In genomic region chr4:3062027-3062605, GRCm38 (mm10) we compare ENCODE assay signal across 15 mouse cellular contexts.
DNase-seq lines count a peak whose midpoint lies in the region; ATAC-seq lines count a peak whose summit lies in the region.
"Had no signal": no experiment of that assay in that cellular context is flagged by ENCODE, and none has a peak within 500 bp of the region (broad histone marks: within the 10 kb centered on the region; RNA-seq: fewer than 3 reads in every experiment).

No protein-coding gene starts in this region.

- H3K9me3 ChIP-seq in megakaryocyte, embryonic 14.5 days: peaks cover 76% of the 10 kb centered on the region

- ATAC-seq in megakaryocyte, adult 5-6 weeks (ENCODE audit: poor library complexity, severe bottlenecking): no peak

- peaks cover 2% of the 10 kb centered on the region; the same call in 1 of the 2 replicates for H3K4me1 ChIP-seq in megakaryocyte, embryonic 14.5 days
- H3K4me1 ChIP-seq: midbrain, embryonic 12.5 days; neural tube, embryonic 13.5 days had no signal

- H3K36me3 ChIP-seq in megakaryocyte, embryonic 14.5 days (replicated peaks; ENCODE audit: low read length): no peaks in the 10 kb centered on the region
- H3K36me3 ChIP-seq: midbrain, embryonic 12.5 days; neural tube, embryonic 13.5 days had no signal

- peak overlapping the region; percentile 66 for H3K4me3 ChIP-seq in megakaryocyte, embryonic 14.5 days (replicated peaks)
- H3K4me3 ChIP-seq: midbrain, embryonic 12.5 days; neural tube, embryonic 13.5 days had no signal

- no peaks in the 10 kb centered on the region for H3K27me3 ChIP-seq in megakaryocyte, embryonic 14.5 days (replicated peaks)
- H3K27me3 ChIP-seq: midbrain, embryonic 12.5 days; neural tube, embryonic 13.5 days had no signal

- peak; percentile 86 for DNase-seq in heart, adult 11 months
- DNase-seq in heart, adult 9 months (ENCODE audit: low spot score in 2 of 2): no peak
- DNase-seq in urinary bladder, postnatal 10 days (ENCODE audit: low spot score): peak; percentile 8
- no peak for DNase-seq in urinary bladder, postnatal 36 days (ENCODE audit: low spot score in 2 of 2)
- peak; percentile 36 for DNase-seq in testis, postnatal 10 days (ENCODE audit: low spot score)
- DNase-seq in adrenal gland, postnatal 25 days: no peak
- DNase-seq: embryo, embryonic 11 days; kidney, postnatal 14 days; layer of hippocampus, postnatal 36 days; lung, embryonic 14.5 days; right cerebral cortex, postnatal 4 days had no signal

Comparison
In these comparisons a context has a peak if more than half of its experiments do, and no peak if none do; other contexts are left out.
1. DNase-seq: peak in heart, adult 11 months (single experiment), urinary bladder, postnatal 10 days (single experiment) and testis, postnatal 10 days (single experiment); none in heart, adult 9 months (0 of 2), urinary bladder, postnatal 36 days (0 of 2) and adrenal gland, postnatal 25 days (single experiment).